Mouse (Mus musculus) ES-CJ7 (cell line): ENCODE measurements around the gene Olfr1084.
"Not testable (repeated sequence)": the region's sequence is repeated elsewhere in the genome, so short reads cannot be mapped to it uniquely, and the experiment has no call there.

Source experiments
- DNase-seq: peaks from one replicate; pipeline ENCODE4 v3.0.0; 2011; ENCODE audit warnings: low read depth, low spot score

The Olfr1084 gene

DNA sequence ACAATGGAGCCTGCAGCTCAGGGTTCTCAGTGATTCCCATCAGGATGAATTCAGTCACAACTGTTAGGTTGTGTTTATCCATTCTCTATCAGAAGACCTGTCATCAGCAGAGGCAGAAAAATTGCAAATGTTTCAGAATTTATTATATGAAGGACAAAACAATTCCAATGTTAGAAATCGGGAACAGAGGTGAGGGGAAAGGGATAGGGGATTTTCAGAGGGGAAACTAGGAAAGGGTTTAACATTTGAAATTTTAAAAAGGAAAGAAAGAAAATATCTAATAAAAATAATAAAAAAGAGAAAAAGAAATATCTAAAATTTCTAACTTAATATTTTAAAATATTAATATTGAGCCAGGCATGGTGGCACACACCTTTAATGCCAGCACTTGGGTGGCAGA, at the start of gene Olfr1084:
Gene Olfr1084 (minus strand): TSS at position 101 of the 400 bp plus-strand sequence.
- not testable (repeated sequence) for DNase-seq

DNA sequence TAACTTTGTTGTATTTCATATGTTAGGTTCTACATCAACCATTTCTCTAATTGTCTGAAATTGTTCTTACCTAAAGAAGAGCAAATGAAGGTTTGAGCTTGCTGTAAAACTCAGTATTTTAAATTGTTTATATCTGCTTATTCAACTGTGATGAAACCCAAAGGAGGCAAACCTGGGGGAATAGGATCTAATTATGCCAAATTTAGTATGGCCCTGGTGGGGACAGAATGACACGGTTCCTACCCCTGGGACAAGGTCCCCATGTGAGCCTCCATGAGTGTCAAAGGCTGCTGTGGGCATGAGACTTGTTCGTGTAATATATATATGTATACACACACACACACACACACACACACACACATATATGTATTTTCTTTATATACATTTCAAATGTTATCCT, 40.5 kb upstream of the Olfr1084 start, which contains the start of gene Olfr1086:
Gene Olfr1086 (minus strand): TSS at position 101 of the 400 bp plus-strand sequence.
- DNase-seq, result no peak

DNA sequence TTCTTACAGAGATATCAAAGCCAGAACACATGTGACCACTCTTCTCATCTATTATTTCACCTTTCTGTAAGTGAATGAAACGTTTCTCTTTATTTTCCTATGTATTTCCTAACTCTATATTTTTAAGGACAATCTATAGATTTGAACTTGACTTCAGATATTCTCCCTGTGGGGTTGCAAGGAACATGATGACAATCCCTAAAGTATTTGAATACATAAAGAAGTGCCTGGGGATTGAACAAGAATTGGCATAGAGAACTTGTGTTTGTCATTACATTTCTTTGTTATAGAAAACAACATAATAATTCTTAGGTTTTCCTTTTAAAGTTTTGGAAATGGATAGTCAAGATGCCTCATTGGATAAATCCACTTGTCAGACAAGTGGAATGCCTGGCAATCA, 22.4 kb upstream of the Olfr1084 start, which contains the start of gene Olfr1085:
Gene Olfr1085 (minus strand): TSS at position 101 of the 400 bp plus-strand sequence.
- DNase-seq, result no peak

DNA sequence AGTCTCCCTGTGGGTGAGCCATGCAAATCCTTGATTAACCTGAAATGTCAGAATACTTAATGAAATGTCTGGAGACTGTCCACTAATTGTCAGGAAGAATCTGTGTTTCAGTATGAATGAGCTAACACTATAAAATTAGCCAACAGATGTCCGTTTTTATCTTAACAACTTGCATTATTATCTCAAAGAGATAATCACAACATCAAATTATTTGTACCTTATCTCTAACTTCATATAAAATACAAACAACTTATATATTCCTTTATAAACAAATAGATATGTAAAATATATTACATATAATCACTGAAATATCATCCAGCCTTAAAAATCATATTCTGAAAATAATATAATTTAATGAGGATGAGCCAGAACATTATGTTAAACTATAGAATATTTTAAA, 40.7 kb downstream of the Olfr1084 start, which contains the start of gene Olfr1082:
Gene Olfr1082 (minus strand): TSS at position 101 of the 400 bp plus-strand sequence.
- DNase-seq, result not testable (repeated sequence)
